Mouse (Mus musculus) left cerebral cortex, postnatal 36 days (tissue): ENCODE results near the gene Alk. TPM values are rescaled to one million over a fixed set of nuclear protein-coding genes. Genes with fewer than 3 reads are reported as not detected.

Experiments
- DNase-seq, 2 experiments: peaks; one replicate each; pipeline ENCODE4 v3.0.0; 2021 to 2022; ENCODE audit warnings: low spot score in 2 of 2, mixed read lengths in 1 of 2
- intact Hi-C: fragments of 180-260 bp; cut with DNase I; formaldehyde crosslinking; loops from one replicate; pipeline ENCODE4 v1.15.1; 2025
- total RNA-seq, 2 experiments: library from RNA; stranded (reverse); gene quantifications; 2 replicates each; pipeline ENCODE4 v1.2.3; 2021

Alk gene
- total RNA-seq, 2 experiments from 2014 or later: 7.6 to 10.1 TPM

- intact Hi-C loops: no loop called here
- DNase-seq: no peak
Measured at GRCm38 (mm10) chr17:72292444-72293266, 311.8 kb downstream of the Alk start.

- intact Hi-C loops: no loop called here
- no peak for DNase-seq
Measured at GRCm38 (mm10) chr17:72285961-72286360, 318.5 kb downstream of the Alk start.

GRCm38 (mm10) chr17:72278296-72278695 lies 326.1 kb downstream of the Alk start:
- no peak for DNase-seq
- intact Hi-C loops: no loop called here

- no peak for DNase-seq
- intact Hi-C loops: no loop called here
Measured at GRCm38 (mm10) chr17:72276778-72277177, 327.6 kb downstream of the Alk start.

GRCm38 (mm10) chr17:72275391-72275904 lies 329.0 kb downstream of the Alk start:
- intact Hi-C loops: no loop called here
- no peak for DNase-seq

GRCm38 (mm10) chr17:72274205-72274604 lies 330.2 kb downstream of the Alk start:
- intact Hi-C loops: no loop called here
- DNase-seq: no peak

GRCm38 (mm10) chr17:72271640-72272039 lies 332.8 kb downstream of the Alk start:
- no peak for DNase-seq
- intact Hi-C loops: no loop called here

- DNase-seq: no peak
- intact Hi-C loops: no loop called here
Measured at GRCm38 (mm10) chr17:72268529-72268928, 335.9 kb downstream of the Alk start.

- DNase-seq: no peak
- intact Hi-C loops: no loop called here
Measured at GRCm38 (mm10) chr17:72265171-72266022, 339.0 kb downstream of the Alk start.

- intact Hi-C loops: no loop called here
- no peak for DNase-seq
Measured at GRCm38 (mm10) chr17:72253411-72253810, 351.0 kb downstream of the Alk start.

- DNase-seq: no peak
- intact Hi-C loops: no loop called here
Measured at GRCm38 (mm10) chr17:72251554-72251953, 352.9 kb downstream of the Alk start.

- intact Hi-C loops: no loop called here
- no peak for DNase-seq
Measured at GRCm38 (mm10) chr17:72250482-72251405, 353.7 kb downstream of the Alk start.

GRCm38 (mm10) chr17:72242036-72242435 lies 362.4 kb downstream of the Alk start:
- intact Hi-C loops: loop anchor here (5.0 kb wide), 1 partner anchor 275 kb away; no protein-coding TSS in a partner anchor
- DNase-seq: peak; percentile 7 to 21

- intact Hi-C loops: no loop called here
- no peak for DNase-seq
Measured at GRCm38 (mm10) chr17:72237315-72237714, 367.1 kb downstream of the Alk start.

- no peak for DNase-seq
- intact Hi-C loops: no loop called here
Measured at GRCm38 (mm10) chr17:72230891-72231290, 373.5 kb downstream of the Alk start.

- DNase-seq: no peak
- intact Hi-C loops: no loop called here
Measured at GRCm38 (mm10) chr17:72218816-72219215, 385.6 kb downstream of the Alk start.

- no peak for DNase-seq
- intact Hi-C loops: no loop called here
Measured at GRCm38 (mm10) chr17:72197576-72197975, 406.9 kb downstream of the Alk start.

- intact Hi-C loops: no loop called here
Measured at GRCm38 (mm10) chr17:72194976-72195650, 409.3 kb downstream of the Alk start.

GRCm38 (mm10) chr17:72190536-72190935 lies 413.9 kb downstream of the Alk start:
- no peak for DNase-seq
- intact Hi-C loops: no loop called here

More at GRCm38 (mm10) chr17:72194976-72195650, 409.3 kb downstream of the Alk start:
- DNase-seq: no peak
